Mouse (Mus musculus): ENCODE measurements around the gene Il27ra. TPM values are rescaled to one million over a fixed set of nuclear protein-coding genes. Genes with fewer than 3 reads are reported as not detected.
"Not testable (repeated sequence)": the region's sequence is repeated elsewhere in the genome, so short reads cannot be mapped to it uniquely, and the experiment has no call there.

Gene Il27ra
- total RNA-seq, 4 experiments from 2014 or later = 2.7 to 4.5 (median 3.1) TPM

DNA sequence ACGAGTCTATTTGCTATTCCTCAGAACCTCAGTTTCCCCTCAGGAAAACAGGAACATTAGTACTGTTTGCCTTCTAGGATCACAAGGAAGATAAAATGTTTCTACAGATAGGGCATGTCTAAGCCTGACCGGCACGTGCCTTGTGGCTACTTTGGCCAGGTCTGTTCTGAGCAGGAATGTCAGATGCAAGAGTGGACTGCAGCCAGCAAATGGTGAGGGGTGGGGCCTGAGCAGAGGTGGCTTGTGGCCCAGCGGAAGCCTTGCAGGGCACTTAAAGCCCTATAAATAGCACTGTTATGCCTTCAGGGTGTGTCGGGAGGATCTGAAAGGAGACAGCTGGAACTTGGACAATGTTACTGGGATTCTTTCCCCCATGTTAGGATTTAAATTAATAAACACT is 19.3 kb downstream of the Il27ra start:
- peak; percentile 81 for DNase-seq (ENCODE audit: low spot score)

DNA sequence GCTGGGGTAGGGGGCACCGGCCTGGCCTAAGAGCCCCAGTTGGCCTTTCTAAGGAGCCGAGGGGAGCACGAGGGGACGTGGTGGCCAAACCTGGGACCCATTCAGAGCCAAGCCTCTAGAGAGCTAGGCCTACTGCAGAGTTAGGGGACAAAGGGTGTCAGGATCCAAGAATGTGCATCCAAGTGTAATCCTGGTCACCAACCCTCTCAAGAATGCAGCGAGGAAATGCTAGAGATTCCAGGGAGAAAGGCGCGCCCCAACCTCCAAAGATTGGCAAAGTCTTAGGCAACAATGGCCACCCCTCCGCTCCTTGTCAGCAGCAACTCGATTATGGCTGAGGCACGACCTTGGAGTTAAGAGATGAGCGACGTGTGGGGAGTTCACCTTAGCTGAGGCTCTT is 20.8 kb downstream of the Il27ra start:
- no peak for DNase-seq (ENCODE audit: low spot score)

DNA sequence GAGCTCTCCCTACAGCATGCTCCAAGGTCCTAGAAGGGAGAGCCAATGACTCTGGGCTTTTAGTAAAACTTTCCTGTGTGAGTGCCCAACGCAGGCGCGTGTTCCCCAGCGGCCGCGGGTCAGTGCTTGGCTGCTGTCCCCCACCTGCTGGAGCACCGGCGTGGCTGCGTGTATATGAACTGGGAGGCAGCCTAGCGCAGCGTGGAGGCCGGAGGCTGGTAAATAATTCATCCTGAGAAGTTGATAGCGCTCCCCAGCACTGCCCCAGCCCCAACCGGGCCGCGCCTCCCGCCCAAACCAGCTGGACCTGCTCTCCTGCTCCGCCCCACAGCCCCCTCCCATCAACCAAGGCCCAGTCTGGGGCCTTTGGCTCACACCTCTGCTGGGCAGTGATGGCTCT is 21.3 kb downstream of the Il27ra start, which contains the start of gene Palm3:
Palm3 (plus strand) TSS at position 376 of the 400 bp plus-strand sequence.
- DNase-seq (ENCODE audit: low spot score) = no peak

- no peak for DNase-seq (ENCODE audit: low spot score)
Measured at GRCm38 (mm10) chr8:84019738-84020137, 22.7 kb downstream of the Il27ra start.

DNA sequence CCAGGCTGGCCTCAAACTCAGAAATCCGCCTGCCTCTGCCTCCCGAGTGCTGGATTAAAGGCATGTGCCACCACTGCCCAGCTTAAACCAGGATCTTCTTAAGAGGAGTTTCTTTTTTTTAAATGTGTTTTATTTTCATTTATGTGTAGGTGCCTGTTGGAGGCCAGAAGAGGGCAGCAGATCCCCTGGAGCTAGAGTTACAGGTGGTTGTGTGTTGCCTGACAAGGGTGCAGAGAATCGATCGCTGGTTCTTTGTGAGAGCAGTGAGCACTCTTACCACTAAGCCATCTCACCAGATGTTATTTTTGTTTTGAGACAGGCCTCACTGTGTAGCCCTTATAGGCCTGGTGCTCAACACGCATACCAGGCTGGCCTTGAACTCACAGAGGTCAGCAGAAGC is 26.6 kb downstream of the Il27ra start:
- no peak for DNase-seq (ENCODE audit: low spot score)

- DNase-seq (ENCODE audit: low spot score) = no peak
Measured at GRCm38 (mm10) chr8:84012499-84013165, 29.8 kb downstream of the Il27ra start.

GRCm38 (mm10) chr8:84011705-84012498 is 30.5 kb downstream of the Il27ra start, which contains the start of gene 2210011C24Rik:
Gene 2210011C24Rik, minus strand, starts transcription at chr8:84012171.
- DNase-seq (ENCODE audit: low spot score) = no peak

- DNase-seq (ENCODE audit: low spot score) = peak; percentile 54
Measured at GRCm38 (mm10) chr8:84010625-84011611, 31.5 kb downstream of the Il27ra start.

GRCm38 (mm10) chr8:84009876-84010275 is 32.5 kb downstream of the Il27ra start:
- peak; percentile 88 for DNase-seq (ENCODE audit: low spot score)

DNA sequence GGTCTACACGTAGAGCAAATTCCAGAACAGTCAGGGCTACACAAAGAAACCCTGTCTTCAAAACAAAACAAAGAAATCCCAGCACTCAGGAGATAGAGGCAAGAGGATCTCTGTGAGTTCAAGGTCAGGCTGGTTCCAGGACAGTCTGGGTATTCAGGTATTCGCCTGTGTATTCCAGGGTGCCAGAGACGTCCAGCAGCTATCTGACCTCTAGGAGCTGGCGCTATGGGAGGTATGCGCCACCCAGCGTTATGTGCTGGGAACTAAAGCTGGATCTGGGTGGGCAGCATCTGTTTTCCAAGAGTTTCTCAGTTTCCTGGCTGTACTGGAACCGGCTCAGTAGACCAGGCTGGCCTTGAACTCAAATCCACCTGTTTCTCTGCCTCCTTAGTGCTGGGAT is 34.0 kb downstream of the Il27ra start:
- no peak for DNase-seq (ENCODE audit: low spot score)

- DNase-seq (ENCODE audit: low spot score) = not testable (repeated sequence)
Measured at GRCm38 (mm10) chr8:84005502-84005901, 36.9 kb downstream of the Il27ra start.

- peak; percentile 94 for DNase-seq (ENCODE audit: low spot score)
Measured at GRCm38 (mm10) chr8:84004533-84005201, 37.7 kb downstream of the Il27ra start.

GRCm38 (mm10) chr8:84003612-84004246 is 38.7 kb downstream of the Il27ra start:
- DNase-seq (ENCODE audit: low spot score) = no peak

GRCm38 (mm10) chr8:84002957-84003611 is 39.3 kb downstream of the Il27ra start:
- no peak for DNase-seq (ENCODE audit: low spot score)

DNA sequence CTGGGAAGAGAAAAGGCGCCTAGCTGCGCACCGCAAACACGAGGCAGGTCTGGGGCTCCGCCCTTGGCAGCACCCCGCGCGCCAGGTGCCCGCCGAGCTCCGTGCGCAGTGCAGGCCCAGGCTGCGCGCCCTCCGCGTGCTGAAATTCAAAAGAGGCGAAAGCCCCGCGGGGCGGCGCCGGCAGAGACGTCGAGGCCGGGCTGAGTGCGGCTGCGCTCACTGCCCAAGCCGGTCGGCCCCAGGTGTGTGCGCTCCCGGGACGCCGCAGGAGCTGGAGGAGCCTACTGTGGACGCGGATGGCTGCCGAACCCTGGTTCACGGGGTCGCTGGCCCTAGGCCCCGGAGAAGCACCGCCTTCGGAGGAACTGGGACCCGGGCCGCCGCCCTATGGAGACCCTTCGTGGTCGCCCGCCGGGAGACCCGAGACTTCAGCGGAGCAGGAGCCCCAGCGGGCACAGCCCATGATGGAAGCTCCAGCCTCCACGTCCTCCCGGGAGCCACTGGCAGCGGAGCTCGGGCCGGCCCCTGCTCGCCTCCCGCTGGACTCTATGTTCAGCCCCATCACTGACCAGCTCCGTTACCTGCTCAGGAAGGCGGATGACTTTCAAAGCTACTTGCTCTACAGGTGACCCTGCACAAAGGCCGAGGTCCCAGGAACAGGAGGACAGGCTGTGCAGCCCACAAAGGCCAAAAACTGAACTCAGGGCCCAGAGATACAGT is 40.9 kb downstream of the Il27ra start, which contains the start of gene 1700067K01Rik:
1700067K01Rik (plus strand) TSS at position 222 of the 720 bp plus-strand sequence.
- DNase-seq (ENCODE audit: low spot score) = no peak

GRCm38 (mm10) chr8:83999825-84000224 is 42.6 kb downstream of the Il27ra start:
- DNase-seq (ENCODE audit: low spot score) = no peak

- DNase-seq (ENCODE audit: low spot score) = no peak
Measured at GRCm38 (mm10) chr8:83999057-83999705, 43.2 kb downstream of the Il27ra start.

DNA sequence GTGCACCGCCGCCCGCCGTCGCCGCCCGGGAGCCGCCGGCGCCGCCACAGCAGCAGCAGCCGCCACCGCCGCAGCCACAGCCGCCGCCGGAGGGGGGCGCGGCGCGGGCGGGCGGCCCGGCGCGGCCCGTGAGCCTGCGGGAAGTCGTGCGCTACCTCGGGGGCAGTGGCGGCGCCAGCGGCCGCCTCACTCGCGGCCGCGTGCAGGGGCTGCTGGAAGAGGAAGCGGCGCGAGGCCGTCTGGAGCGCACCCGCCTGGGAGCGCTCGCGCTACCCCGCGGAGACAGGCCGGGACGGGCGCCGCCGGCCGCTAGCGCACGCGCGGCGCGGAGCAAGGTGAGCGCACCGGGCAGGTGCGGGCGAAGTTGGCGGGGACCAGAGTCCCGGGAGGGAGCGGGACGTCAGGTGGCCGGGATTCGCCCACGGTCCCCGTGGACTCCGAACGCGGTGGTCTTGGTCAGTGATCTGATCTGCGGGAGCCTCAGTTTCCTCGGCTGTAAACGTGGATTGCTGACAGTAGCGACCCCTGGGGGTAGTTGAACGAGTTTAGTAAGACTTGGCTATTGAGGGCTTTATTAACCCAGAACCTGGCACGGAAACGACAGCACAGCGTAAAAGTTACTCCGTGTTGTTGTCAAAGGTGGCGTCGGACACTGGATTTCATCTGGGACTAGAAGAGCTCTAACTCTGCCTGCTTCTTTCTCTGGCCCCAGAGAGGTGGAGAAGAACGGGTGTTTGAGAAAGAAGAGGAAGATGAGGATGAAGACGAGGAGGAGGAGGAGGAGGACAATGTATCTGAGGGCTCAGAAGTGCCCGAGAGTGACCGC is 43.9 kb downstream of the Il27ra start:
- DNase-seq (ENCODE audit: low spot score) = no peak

All from heart, adult 8-10 months (tissue).